Mouse (Mus musculus) large intestine, adult 2 months (tissue): ENCODE results near the gene Mef2b. TPM values are rescaled to one million over a fixed set of nuclear protein-coding genes. Genes with fewer than 3 reads are reported as not detected.

ENCODE experiments used
- DNase-seq: peaks from one replicate; pipeline ENCODE4 v3.0.0-alpha.2; 2012; ENCODE audit warnings: low read depth, low spot score
- WGBS: fragments of 180-500 bp; shearing (Covaris S2); methylation state at CpG from one replicate; pipeline ENCODE4 v1.1.7; 2018; 5-methylcytosine and 5-hydroxymethylcytosine counted together
- polyA plus RNA-seq: library from polyadenylated mRNA; depleted of rRNA; stranded (reverse); fragments of >200 nt; gene quantifications from 2 replicates; pipeline ENCODE4 v1.2.3, GENCODE M21; 2012

The Mef2b gene
- polyA plus RNA-seq, 1 experiment, result 4.9 TPM

GRCm38 (mm10) chr8:70172043-70172681 is 32.7 kb downstream of the Mef2b start, which contains the start of gene Tmem161a:
Gene Tmem161a (plus strand): TSS chr8:70172356.
- WGBS, result 2% methylated on average over 27 of the region's 27 CpGs
- peak; percentile 92 for DNase-seq

GRCm38 (mm10) chr8:70173320-70173719 is 33.8 kb downstream of the Mef2b start:
- 45% methylated on average over 5 of the region's 5 CpGs for WGBS
- DNase-seq, result no peak

GRCm38 (mm10) chr8:70174079-70174478 is 34.6 kb downstream of the Mef2b start:
- DNase-seq, result no peak
- 91% methylated on average over 7 of the region's 7 CpGs for WGBS

GRCm38 (mm10) chr8:70178231-70178630 is 38.7 kb downstream of the Mef2b start:
- 85% methylated on average over 2 of the region's 2 CpGs for WGBS
- no peak for DNase-seq

- over 99% methylated on average over 4 of the region's 4 CpGs for WGBS
- no peak for DNase-seq
Measured at GRCm38 (mm10) chr8:70179082-70179481, 39.6 kb downstream of the Mef2b start.

GRCm38 (mm10) chr8:70181212-70181902 is 41.8 kb downstream of the Mef2b start:
- 68% methylated on average over 16 of the region's 16 CpGs for WGBS
- no peak for DNase-seq

GRCm38 (mm10) chr8:70181903-70182252 is 42.4 kb downstream of the Mef2b start:
- 48% methylated on average over 2 of the region's 2 CpGs for WGBS
- DNase-seq, result no peak

- DNase-seq, result no peak
- 88% methylated on average over 4 of the region's 4 CpGs for whole genome bisulfite sequencing
Measured at GRCm38 (mm10) chr8:70183194-70183593, 43.7 kb downstream of the Mef2b start.

GRCm38 (mm10) chr8:70188707-70189106 is 49.2 kb downstream of the Mef2b start:
- DNase-seq, result no peak
- WGBS, result 37% methylated on average over 7 of the region's 7 CpGs

- WGBS, result 29% methylated on average over 5 of the region's 5 CpGs
- no peak for DNase-seq
Measured at GRCm38 (mm10) chr8:70193238-70193637, 53.7 kb downstream of the Mef2b start.

GRCm38 (mm10) chr8:70194191-70194590 is 54.7 kb downstream of the Mef2b start:
- WGBS, result 83% methylated on average over 3 of the region's 3 CpGs
- DNase-seq, result no peak

- no peak for DNase-seq
- WGBS, result 76% methylated on average over 2 of the region's 2 CpGs
Measured at GRCm38 (mm10) chr8:70195762-70196161, 56.3 kb downstream of the Mef2b start.

- WGBS, result 35% methylated on average over 7 of the region's 7 CpGs
- no peak for DNase-seq
Measured at GRCm38 (mm10) chr8:70197603-70198002, 58.1 kb downstream of the Mef2b start.

GRCm38 (mm10) chr8:70200098-70200681 is 60.7 kb downstream of the Mef2b start:
- DNase-seq, result no peak
- 18% methylated on average over 5 of the region's 5 CpGs for whole genome bisulfite sequencing

- no peak for DNase-seq
- WGBS, result 56% methylated on average over 3 of the region's 3 CpGs
Measured at GRCm38 (mm10) chr8:70201417-70201816, 61.9 kb downstream of the Mef2b start.

GRCm38 (mm10) chr8:70203072-70203471 is 63.6 kb downstream of the Mef2b start:
- 91% methylated on average over 4 of the region's 4 CpGs for WGBS
- no peak for DNase-seq

- DNase-seq, result no peak
- 66% methylated on average over 1 of the region's 1 CpGs for WGBS
Measured at GRCm38 (mm10) chr8:70204757-70205156, 65.2 kb downstream of the Mef2b start.

- no peak for DNase-seq
- 43% methylated on average over 1 of the region's 1 CpGs for WGBS
Measured at GRCm38 (mm10) chr8:70208130-70208529, 68.6 kb downstream of the Mef2b start.

- WGBS, result 33% methylated on average over 8 of the region's 8 CpGs
- DNase-seq, result no peak
Measured at GRCm38 (mm10) chr8:70210538-70210937, 71.0 kb downstream of the Mef2b start.

- DNase-seq, result no peak
- 50% methylated on average over 1 of the region's 1 CpGs for WGBS
Measured at GRCm38 (mm10) chr8:70211275-70211674, 71.8 kb downstream of the Mef2b start.

- DNase-seq, result no peak
Measured at GRCm38 (mm10) chr8:70211726-70212111, 72.2 kb downstream of the Mef2b start.

More at GRCm38 (mm10) chr8:70211726-70212111, 72.2 kb downstream of the Mef2b start:
- under 1% methylated on average over 31 of the region's 31 CpGs for WGBS
